Mouse (Mus musculus) myocyte (in vitro differentiated cells): ENCODE results near the gene Mlxipl. TPM values are rescaled to one million over a fixed set of nuclear protein-coding genes. Genes with fewer than 3 reads are reported as not detected.

ENCODE experiments used
- H3K27me3 ChIP-seq: one replicate; pipeline ENCODE4 v1.6.1; 2011; ENCODE audit not compliant: control insufficient read depth, insufficient read depth, insufficient read length
- H3K36me3 ChIP-seq: one replicate; pipeline ENCODE4 v1.6.1; 2011; ENCODE audit not compliant: control insufficient read depth, insufficient read depth
- H3K4me2 ChIP-seq: one replicate; pipeline ENCODE4 v1.6.1; 2011; ENCODE audit warnings: low read depth, control low read depth
- H3K4me3 ChIP-seq: one replicate; pipeline ENCODE4 v1.5.1; 2011; ENCODE audit warnings: mild to moderate bottlenecking, control low read depth, moderate library complexity
- H3K79me2 ChIP-seq: one replicate; pipeline ENCODE4 v1.6.1; 2011; ENCODE audit not compliant: control insufficient read depth, insufficient read depth
- H3ac ChIP-seq: one replicate; pipeline ENCODE4 v1.6.1; 2011; ENCODE audit not compliant: control insufficient read depth, insufficient read length
- CEBPB ChIP-seq: IDR thresholded peaks from 2 replicates; pipeline ENCODE4 v1.6.1; 2011; ENCODE audit warnings: mild to moderate bottlenecking, moderate library complexity; ENCODE audit not compliant: poor library complexity, insufficient read depth, severe bottlenecking
- E2F4 ChIP-seq: IDR thresholded peaks from one replicate; pipeline ENCODE4 v1.6.1; 2011; ENCODE audit warnings: mild to moderate bottlenecking, control low read depth, moderate library complexity; ENCODE audit not compliant: insufficient read depth
- MAX ChIP-seq: IDR thresholded peaks from one replicate; pipeline ENCODE4 v1.6.1; 2011; ENCODE audit warnings: low read depth, mild to moderate bottlenecking, control low read depth
- MYOD1 ChIP-seq, 3 experiments: IDR thresholded peaks; one replicate each; pipeline ENCODE4 v1.6.1; 2011; ENCODE audit warnings: control low read depth in 2 of 3, low read depth in 2 of 3, mild to moderate bottlenecking in 2 of 3, moderate library complexity in 1 of 3; ENCODE audit not compliant: insufficient read length in 2 of 3, control insufficient read depth in 1 of 3
- MYOG ChIP-seq, 3 experiments: IDR thresholded peaks; one replicate each; pipeline ENCODE4 v1.6.1; 2011; ENCODE audit warnings: control low read depth in 2 of 3, low read depth in 2 of 3, mild to moderate bottlenecking in 2 of 3; ENCODE audit not compliant: insufficient read length in 2 of 3, control insufficient read depth in 1 of 3, insufficient read depth in 1 of 3
- POLR2A ChIP-seq: IDR thresholded peaks from one replicate; pipeline ENCODE4 v1.6.1; 2011; ENCODE audit warnings: low read depth, mild to moderate bottlenecking, control low read depth, moderate library complexity; ENCODE audit not compliant: insufficient read length
- POLR2AphosphoS2 ChIP-seq: IDR thresholded peaks from one replicate; pipeline ENCODE4 v1.6.1; 2011; ENCODE audit warnings: low read depth, control low read depth; ENCODE audit not compliant: insufficient read length
- REST ChIP-seq: IDR thresholded peaks from one replicate; pipeline ENCODE4 v1.6.1; 2011; ENCODE audit warnings: mild to moderate bottlenecking, control low read depth, moderate library complexity; ENCODE audit not compliant: insufficient read depth, insufficient read length
- SRF ChIP-seq: IDR thresholded peaks from one replicate; pipeline ENCODE4 v1.6.1; 2011; ENCODE audit warnings: low read depth; ENCODE audit not compliant: control insufficient read depth, insufficient read length
- TCF12 ChIP-seq: IDR thresholded peaks from one replicate; pipeline ENCODE4 v1.6.1; 2011; ENCODE audit warnings: mild to moderate bottlenecking, control low read depth; ENCODE audit not compliant: poor library complexity, insufficient read depth, severe bottlenecking
- TCF3 ChIP-seq: IDR thresholded peaks from one replicate; pipeline ENCODE4 v1.6.1; 2011; ENCODE audit warnings: low read depth, control low read depth; ENCODE audit not compliant: insufficient read length
- USF1 ChIP-seq: IDR thresholded peaks from one replicate; pipeline ENCODE4 v1.6.1; 2011; ENCODE audit warnings: low read depth, mild to moderate bottlenecking, control low read depth, moderate library complexity
- polyA plus RNA-seq: library from polyadenylated mRNA; unstranded; fragments of >200 nt; fragmentation: generic; extraction: Trizol; gene quantifications from one replicate; pipeline ENCODE4 v1.2.1, GENCODE M21; 2012; ENCODE audit warnings: missing spikeins

Mlxipl gene
- polyA plus RNA-seq, 1 experiment: not detected

DNA sequence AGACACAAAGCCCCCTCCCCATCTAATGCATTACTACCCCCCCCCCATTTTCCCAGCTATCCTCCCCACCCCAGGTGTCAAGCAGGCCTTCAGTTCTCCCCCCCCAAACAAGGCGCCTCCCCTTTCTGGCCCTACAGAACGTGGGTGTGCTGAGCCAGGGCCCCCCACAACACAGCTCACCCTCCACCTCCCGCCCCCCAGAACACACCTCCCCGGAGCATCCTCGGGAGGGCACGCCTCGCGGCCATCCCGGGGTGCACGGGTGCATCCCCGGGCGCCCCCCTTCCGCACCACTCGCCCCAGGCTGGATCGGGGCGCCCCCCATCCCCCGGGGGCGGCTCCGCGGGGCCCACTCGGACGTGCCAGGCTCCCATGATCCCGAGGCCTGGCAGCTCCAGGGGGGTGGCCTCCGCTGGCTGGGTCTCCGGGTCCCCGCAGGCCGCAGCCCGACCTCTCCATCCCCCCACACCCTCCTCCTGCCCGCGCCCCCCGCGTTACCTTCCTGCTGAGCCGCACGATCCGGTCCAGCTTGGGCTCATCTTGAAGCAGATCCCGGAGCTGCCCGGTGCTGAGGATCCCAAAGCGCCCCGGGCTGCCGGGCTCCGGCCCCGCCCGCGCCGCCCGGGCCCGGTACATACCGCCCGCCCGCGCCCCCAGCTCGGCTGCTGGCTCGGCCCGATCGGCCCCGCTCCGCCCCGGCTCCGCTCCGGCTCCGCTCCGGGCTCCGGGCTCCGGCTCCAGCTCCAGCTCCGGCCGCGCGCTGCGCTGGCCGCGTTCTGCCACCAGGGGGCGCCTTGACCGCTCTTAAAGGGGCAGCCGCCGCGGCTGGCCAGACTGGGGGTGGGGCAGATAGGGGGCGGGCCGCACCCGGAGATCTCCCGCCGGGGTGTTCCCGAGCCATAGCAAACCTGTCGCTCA lies 11.9 kb upstream of the Mlxipl start, which contains the start of gene Vps37d:
Gene Vps37d (minus strand): TSS at position 703 of the 918 bp plus-strand sequence.
- Histone ChIP-seq H3K36me3 (no peaks in the 10 kb centered on the region), H3K4me3 (peak within 1 kb of the TSS; percentile 28), H3K27me3 (peaks cover 19% of the 10 kb centered on the region), H3K4me2 (peak within 1 kb of the TSS; percentile 70), H3K79me2 (no peaks in the 10 kb centered on the region), H3ac (peak within 1 kb of the TSS; percentile 74)
- no peak for TF ChIP-seq POLR2AphosphoS2
- no peak for TF ChIP-seq REST
- no peak for TF ChIP-seq MYOD1 (IDR thresholded peaks at IDR 0.05; ENCODE audit: control insufficient read depth in 1 of 3, insufficient read length in 2 of 3, low read depth in 2 of 3)
- no peak for TF ChIP-seq TCF12
- TF ChIP-seq TCF3: no peak
- no peak for TF ChIP-seq E2F4
- no peak for TF ChIP-seq MYOG (IDR thresholded peaks at IDR 0.05; ENCODE audit: control insufficient read depth in 1 of 3, insufficient read depth in 1 of 3, insufficient read length in 2 of 3, low read depth in 2 of 3)
- no peak for TF ChIP-seq POLR2A
- no peak for TF ChIP-seq USF1
- TF ChIP-seq CEBPB: no peak
- no peak for TF ChIP-seq MAX
- TF ChIP-seq SRF: no peak

DNA sequence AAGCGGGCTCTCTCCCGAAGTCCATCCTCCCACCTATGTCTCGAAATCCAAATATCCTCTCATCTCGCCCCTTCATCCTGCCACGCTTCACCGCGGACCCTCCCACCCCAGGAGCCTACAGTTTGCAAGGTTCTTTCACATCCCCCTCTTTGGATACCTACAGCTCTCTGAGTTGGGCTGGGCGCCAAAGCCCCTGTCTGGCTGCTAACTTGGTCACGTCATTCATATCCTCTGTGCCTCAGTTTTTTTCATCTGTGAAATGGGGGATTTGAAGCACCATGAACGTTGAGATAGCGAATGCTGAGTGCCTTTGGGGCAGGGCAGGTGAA lies 11.2 kb upstream of the Mlxipl start:
- H3K36me3 ChIP-seq: no peaks in the 10 kb centered on the region
- peak overlapping the region; percentile 28 for H3K4me3 ChIP-seq
- peaks cover 19% of the 10 kb centered on the region for H3K27me3 ChIP-seq
- peak overlapping the region; percentile 70 for H3K4me2 ChIP-seq
- no peaks in the 10 kb centered on the region for H3K79me2 ChIP-seq
- TF ChIP-seq POLR2A (no peak), POLR2AphosphoS2 (no peak), CEBPB (no peak), REST (no peak), MYOD1 (IDR thresholded peaks at IDR 0.05; ENCODE audit: control insufficient read depth in 1 of 3, insufficient read length in 2 of 3, low read depth in 2 of 3) (no peak), USF1 (no peak)
- peak overlapping the region; percentile 74 for H3ac ChIP-seq

DNA sequence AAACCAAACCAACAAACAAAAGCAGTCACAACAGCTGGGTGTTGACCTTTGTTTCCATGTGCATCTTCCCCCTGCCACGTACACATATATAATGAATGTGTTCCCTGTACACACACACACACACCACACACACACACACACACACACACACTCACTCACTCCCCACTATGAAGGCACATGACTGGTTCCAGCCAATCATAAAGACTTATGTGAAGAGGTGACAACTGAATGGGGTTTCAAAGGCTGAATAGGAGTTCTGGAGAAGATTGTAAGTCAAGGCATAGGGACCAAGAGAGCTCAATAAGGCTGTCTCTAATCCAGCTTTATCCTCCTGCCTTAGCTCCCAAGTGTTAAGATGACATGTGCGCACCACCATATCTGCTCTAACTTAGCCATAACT lies 10.1 kb upstream of the Mlxipl start:
- Histone ChIP-seq H3K79me2 (no peaks in the 10 kb centered on the region), H3ac (no peak overlapping the region), H3K4me2 (no peak overlapping the region), H3K36me3 (no peaks in the 10 kb centered on the region), H3K4me3 (no peak overlapping the region), H3K27me3 (peaks cover 26% of the 10 kb centered on the region)
- no peak for TF ChIP-seq TCF12
- no peak for TF ChIP-seq E2F4
- no peak for TF ChIP-seq REST
- TF ChIP-seq TCF3: no peak
- TF ChIP-seq POLR2A: no peak
- no peak for TF ChIP-seq SRF
- TF ChIP-seq MAX: no peak

DNA sequence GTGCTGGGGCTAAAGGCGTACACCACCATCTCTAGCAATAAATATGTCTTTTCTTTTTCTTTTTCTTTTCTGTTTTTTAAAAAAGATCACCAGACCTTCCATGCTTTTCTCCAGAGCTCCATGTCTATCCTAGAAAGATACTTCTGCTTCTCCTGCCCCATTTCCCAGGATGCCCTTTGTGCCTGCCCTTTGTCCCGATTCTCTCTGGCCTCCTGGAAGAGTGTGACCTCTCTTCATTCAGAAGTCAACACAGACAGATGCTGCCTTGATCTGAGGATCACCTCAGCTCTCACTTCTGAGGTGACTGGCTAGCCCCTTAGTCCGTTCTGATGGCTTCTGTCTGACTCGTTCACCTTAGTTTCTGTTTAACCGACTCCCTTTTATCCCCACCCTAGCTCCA lies 9.2 kb upstream of the Mlxipl start:
- Histone ChIP-seq H3K27me3 (peaks cover 29% of the 10 kb centered on the region), H3ac (no peak overlapping the region), H3K4me2 (no peak overlapping the region), H3K36me3 (no peaks in the 10 kb centered on the region), H3K4me3 (no peak overlapping the region), H3K79me2 (no peaks in the 10 kb centered on the region)
- TF ChIP-seq TCF3 (no peak), SRF (no peak), MAX (no peak), MYOG (IDR thresholded peaks at IDR 0.05; ENCODE audit: control insufficient read depth in 1 of 3, insufficient read depth in 1 of 3, insufficient read length in 2 of 3, low read depth in 2 of 3) (no peak), REST (no peak), MYOD1 (IDR thresholded peaks at IDR 0.05; ENCODE audit: control insufficient read depth in 1 of 3, insufficient read length in 2 of 3, low read depth in 2 of 3) (no peak), POLR2A (no peak), USF1 (no peak), POLR2AphosphoS2 (no peak), TCF12 (no peak), E2F4 (no peak)

DNA sequence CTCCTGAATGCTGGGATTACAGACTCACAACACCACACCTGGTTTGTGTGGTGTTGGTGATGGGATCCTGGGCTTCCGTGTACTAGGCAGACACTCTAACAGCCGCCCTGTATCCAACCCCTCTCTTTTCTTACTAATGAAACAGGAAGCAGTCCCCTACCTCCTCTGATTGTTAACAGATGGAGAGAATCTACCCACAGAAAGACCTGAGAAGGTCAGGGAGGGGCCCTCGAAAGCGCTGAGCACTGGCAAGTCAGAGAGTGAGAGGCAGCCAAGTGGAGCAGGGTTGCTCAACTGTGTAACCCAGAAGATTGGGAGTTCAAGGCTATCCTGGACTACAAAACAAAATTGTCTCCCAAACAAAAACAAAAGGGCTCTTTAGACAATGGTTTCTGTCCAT lies 2.8 kb upstream of the Mlxipl start:
- Histone ChIP-seq H3K79me2 (no peaks in the 10 kb centered on the region), H3K27me3 (peaks cover 72% of the 10 kb centered on the region), H3K36me3 (no peaks in the 10 kb centered on the region), H3K4me2 (no peak overlapping the region), H3ac (no peak overlapping the region), H3K4me3 (no peak overlapping the region)
- TF ChIP-seq MYOG (IDR thresholded peaks at IDR 0.05; ENCODE audit: control insufficient read depth in 1 of 3, insufficient read depth in 1 of 3, insufficient read length in 2 of 3, low read depth in 2 of 3): no peak
- TF ChIP-seq REST: no peak
- TF ChIP-seq POLR2AphosphoS2: no peak
- no peak for TF ChIP-seq MAX
- TF ChIP-seq POLR2A: no peak
- TF ChIP-seq TCF12: no peak
- no peak for TF ChIP-seq SRF
- TF ChIP-seq E2F4: no peak
- no peak for TF ChIP-seq CEBPB
- TF ChIP-seq USF1: no peak
- TF ChIP-seq TCF3: no peak
- no peak for TF ChIP-seq MYOD1 (IDR thresholded peaks at IDR 0.05; ENCODE audit: control insufficient read depth in 1 of 3, insufficient read length in 2 of 3, low read depth in 2 of 3)
